In genomic region chrX:94009442-94009841, GRCm38 (mm10) we compare ENCODE assay signal across 24 mouse cellular contexts. TPM values are rescaled to one million over a fixed set of nuclear protein-coding genes. Genes with fewer than 3 reads are reported as not detected.
DNase-seq lines count a peak whose midpoint lies in the region; ATAC-seq and TF ChIP-seq lines count a peak whose summit lies in the region.
"Had no signal": no experiment of that assay in that cellular context is flagged by ENCODE, and none has a peak within 500 bp of the region (broad histone marks: within the 10 kb centered on the region; RNA-seq: fewer than 3 reads in every experiment).

No protein-coding gene starts in this region.

- H3K36me3 ChIP-seq in liver, embryonic 13.5 days = no peaks in the 10 kb centered on the region
- no peaks in the 10 kb centered on the region for H3K36me3 ChIP-seq in liver, postnatal 0 days (replicated peaks; ENCODE audit: insufficient read depth, low read length)
- H3K36me3 ChIP-seq in forebrain, embryonic 13.5 days (ENCODE audit: poor library complexity, severe bottlenecking) = no peaks in the 10 kb centered on the region
- H3K36me3 ChIP-seq: embryonic facial prominence, embryonic 10.5 days; heart, embryonic 13.5 days; hindbrain, embryonic 15.5 days had no signal

- TF ChIP-seq EP300 in liver, postnatal 0 days (IDR thresholded peaks at IDR 0.05; ENCODE audit: low read depth) = no peak

- DNase-seq in c-Kit-positive CD71-positive TER-119-negative erythroid progenitor cells, embryonic 14.5 days (ENCODE audit: low read depth) = peak; percentile 25
- DNase-seq in liver, embryonic 13.5 days = peak; percentile 44
- DNase-seq in liver, postnatal 0 days = no peak
- DNase-seq in frontal cortex, adult 2 months (ENCODE audit: extremely low spot score in 1 of 2, low spot score in 1 of 2) = no peak
- DNase-seq in gastrocnemius, postnatal 10 days = no peak
- no peak for DNase-seq in gastrocnemius, adult 18-20 months (ENCODE audit: low spot score)
- DNase-seq: adrenal gland, adult 8-10 months; adrenal gland, postnatal 36 days; cerebellum, adult 18-20 months; cerebellum, adult 9-11 months; forebrain, postnatal 0 days; gastrocnemius, postnatal 14 days; heart, postnatal 36 days had no signal

- peak; percentile 58 for ATAC-seq in erythroid progenitor cell, adult 5-6 weeks (replicated peaks; ENCODE audit: low FRiP score, poor library complexity, severe bottlenecking)
- peak; percentile 82 for ATAC-seq in liver, embryonic 13.5 days (ENCODE audit: low read depth)
- ATAC-seq in liver, postnatal 0 days = peak; percentile 47; the same call in 1 of the 2 replicates
- ATAC-seq in forebrain, embryonic 13.5 days = no peak
- ATAC-seq: forebrain, postnatal 0 days had no signal

- peaks cover 36% of the 10 kb centered on the region for H3K4me1 ChIP-seq in liver, embryonic 13.5 days (replicated peaks)
- no peaks in the 10 kb centered on the region for H3K4me1 ChIP-seq in liver, postnatal 0 days (ENCODE audit: insufficient read depth)
- 0 out of 2 replicates have a peak, but pooled peaks cover 4% of the 10 kb centered on the region for H3K4me1 ChIP-seq in forebrain, embryonic 13.5 days
- H3K4me1 ChIP-seq: heart, embryonic 13.5 days; hindbrain, embryonic 15.5 days had no signal

- no peak overlapping the region for H3K9ac ChIP-seq in liver, embryonic 13.5 days
- H3K9ac ChIP-seq in liver, postnatal 0 days (replicated peaks) = no peak overlapping the region
- H3K9ac ChIP-seq in forebrain, embryonic 13.5 days = no peak overlapping the region
- H3K9ac ChIP-seq: forebrain, postnatal 0 days; heart, embryonic 13.5 days; hindbrain, embryonic 15.5 days had no signal

- H3K27me3 ChIP-seq in liver, embryonic 13.5 days = peaks cover 12% of the 10 kb centered on the region; the same call in 1 of the 2 replicates
- 0 out of 2 replicates have a peak, but pooled peaks cover under 1% of the 10 kb centered on the region for H3K27me3 ChIP-seq in liver, postnatal 0 days (ENCODE audit: insufficient read depth, low read length)
- peaks cover 22% of the 10 kb centered on the region; the same call in 1 of the 2 replicates for H3K27me3 ChIP-seq in forebrain, embryonic 13.5 days

- WGBS in liver, embryonic 13.5 days (ENCODE audit: insufficient replicate concordance) = 46% methylated on average over 3 of the region's 3 CpGs
- 69% methylated on average over 3 of the region's 3 CpGs for WGBS in liver, postnatal 0 days (ENCODE audit: insufficient replicate concordance)
- 85% methylated on average over 3 of the region's 3 CpGs for WGBS in forebrain, embryonic 13.5 days

- H3K4me2 ChIP-seq in liver, embryonic 13.5 days = 0 out of 2 replicates have a peak overlapping the region, but pooled peaks have one; percentile 8
- no peak overlapping the region for H3K4me2 ChIP-seq in liver, postnatal 0 days (ENCODE audit: low read depth, low read length)
- H3K4me2 ChIP-seq in forebrain, embryonic 13.5 days = no peak overlapping the region
- H3K4me2 ChIP-seq: heart, embryonic 13.5 days; hindbrain, embryonic 15.5 days had no signal

- H3K9me3 ChIP-seq in liver, embryonic 13.5 days (replicated peaks) = no peaks in the 10 kb centered on the region
- no peaks in the 10 kb centered on the region for H3K9me3 ChIP-seq in liver, postnatal 0 days (ENCODE audit: low read length)
- no peaks in the 10 kb centered on the region for H3K9me3 ChIP-seq in forebrain, embryonic 13.5 days (replicated peaks)
- H3K9me3 ChIP-seq: embryonic facial prominence, embryonic 10.5 days; heart, embryonic 13.5 days; hindbrain, embryonic 15.5 days had no signal

- H3K4me3 ChIP-seq in liver, embryonic 13.5 days (replicated peaks) = no peak overlapping the region
- H3K4me3 ChIP-seq in liver, postnatal 0 days (ENCODE audit: low read depth, low read length) = no peak overlapping the region
- no peak overlapping the region for H3K4me3 ChIP-seq in forebrain, embryonic 13.5 days
- H3K4me3 ChIP-seq: embryonic facial prominence, embryonic 10.5 days; erythroblast, embryonic 14.5 days; heart, embryonic 13.5 days; hindbrain, embryonic 15.5 days had no signal

- TF ChIP-seq CTCF in liver, postnatal 0 days (IDR thresholded peaks at IDR 0.05; ENCODE audit: low read depth) = no peak

- H3K27ac ChIP-seq in liver, embryonic 13.5 days = peak overlapping the region; percentile 67
- H3K27ac ChIP-seq in liver, postnatal 0 days (ENCODE audit: low read depth) = no peak overlapping the region
- H3K27ac ChIP-seq in forebrain, embryonic 13.5 days = no peak overlapping the region
- H3K27ac ChIP-seq: embryonic facial prominence, embryonic 10.5 days; heart, embryonic 13.5 days; hindbrain, embryonic 15.5 days had no signal

RNA-seq across cellular contexts. Expression of gene AU015836, which starts 41.0 kb away (rescaled TPM):
- total RNA-seq in erythroid progenitor cell, adult 5-6 weeks (2015; ENCODE audit: low replicate concordance) = not detected in 2 replicates
- not detected in 2 replicates for total RNA-seq in erythroid progenitor cell, adult 5-6 weeks (2017; ENCODE audit: low replicate concordance)
- 0.28 and 0.37 TPM in 2 replicates for polyA plus RNA-seq in liver, embryonic 13.5 days (2015; fragmentation: Nextera tagmentation; extraction: Ambion mirVana)
- 0.06 TPM in 1 of 2 replicates, not detected in the other for polyA plus RNA-seq in liver, postnatal 0 days (2015; fragmentation: Nextera tagmentation; extraction: Ambion mirVana)
- polyA plus RNA-seq in frontal cortex, adult 2 months (2012; rRNA removed) = 0.20 and 0.32 TPM in 2 replicates
- not detected for total RNA-seq in gastrocnemius, postnatal 10 days (2021)
- total RNA-seq in gastrocnemius, adult 18-20 months (2021) = not detected
- polyA plus RNA-seq in forebrain, embryonic 13.5 days (2015; fragmentation: Nextera tagmentation; extraction: Ambion mirVana) = not detected in 2 replicates
- total RNA-seq: adrenal gland, adult 8-10 months; adrenal gland, postnatal 36 days; forebrain, postnatal 0 days; gastrocnemius, postnatal 14 days; heart, adult 8-10 months; heart, postnatal 36 days had no signal
- polyA plus RNA-seq: embryonic facial prominence, embryonic 10.5 days; erythroblast, embryonic 14.5 days; forebrain, embryonic 11.5 days; forebrain, postnatal 0 days; gonadal fat pad, adult 2 months; heart, embryonic 13.5 days; heart, postnatal 0 days; hindbrain, embryonic 11.5 days; hindbrain, embryonic 15.5 days had no signal

Comparison
In these comparisons a context has a peak if more than half of its experiments do, and no peak if none do; other contexts are left out.
1. DNase-seq: peak in c-Kit-positive CD71-positive TER-119-negative erythroid progenitor cells, embryonic 14.5 days (single experiment) and liver, embryonic 13.5 days (single experiment); none in liver, postnatal 0 days (single experiment), frontal cortex, adult 2 months (0 of 2), gastrocnemius, postnatal 10 days (single experiment) and gastrocnemius, adult 18-20 months (single experiment).